Mouse (Mus musculus) cerebellum, adult 2 months (tissue): ENCODE data around the gene Upb1.

Experiments used
- CTCF ChIP-seq: fragments of 200-500 bp; IDR thresholded peaks from 2 replicates; pipeline ENCODE4 v1.5.1; 2011; ENCODE audit warnings: low read depth, mild to moderate bottlenecking, control low read depth, low read length, moderate library complexity, borderline replicate concordance; ENCODE audit not compliant: insufficient read depth
- POLR2A ChIP-seq: fragments of 200-500 bp; IDR thresholded peaks from 2 replicates; pipeline ENCODE4 v1.6.1; 2011; ENCODE audit warnings: low read length, control low read depth, borderline replicate concordance; ENCODE audit not compliant: insufficient read depth

DNA sequence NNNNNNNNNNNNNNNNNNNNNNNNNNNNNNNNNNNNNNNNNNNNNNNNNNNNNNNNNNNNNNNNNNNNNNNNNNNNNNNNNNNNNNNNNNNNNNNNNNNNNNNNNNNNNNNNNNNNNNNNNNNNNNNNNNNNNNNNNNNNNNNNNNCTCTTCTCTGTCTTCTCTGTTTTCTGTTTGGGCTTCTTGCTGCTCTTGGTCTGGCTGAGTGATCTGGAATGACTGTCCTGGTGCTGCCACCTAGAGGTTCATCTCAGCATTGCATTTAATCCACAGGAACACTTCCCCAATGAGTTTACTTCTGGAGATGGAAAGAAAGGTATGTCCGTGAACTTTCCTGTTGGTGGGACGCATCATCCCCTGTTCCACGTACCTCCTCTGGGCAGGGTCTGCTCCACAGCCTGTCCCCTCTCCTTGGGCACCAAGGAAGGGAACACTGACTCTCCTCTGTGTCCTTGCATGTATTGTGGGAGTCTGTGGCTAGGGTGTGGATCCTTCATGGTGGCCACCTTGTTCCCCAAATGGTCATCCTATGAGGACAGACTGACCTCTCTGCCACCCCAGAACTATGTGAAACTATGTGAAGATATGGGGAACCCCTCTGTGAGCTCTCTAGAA is 35.8 kb downstream of the Upb1 start:
- TF ChIP-seq CTCF: peak; percentile 91
- TF ChIP-seq POLR2A: no peak
